Mouse (Mus musculus) right cerebral cortex, postnatal 10 days (tissue): ENCODE measurements around the gene Ptprd.
"Not testable (repeated sequence)": the region's sequence is repeated elsewhere in the genome, so short reads cannot be mapped to it uniquely, and the experiment has no call there.

Experiments used
- DNase-seq, 2 experiments: peaks; one replicate each; pipeline ENCODE4 v3.0.0; 2021; ENCODE audit warnings: low spot score in 2 of 2

Gene Ptprd

DNA sequence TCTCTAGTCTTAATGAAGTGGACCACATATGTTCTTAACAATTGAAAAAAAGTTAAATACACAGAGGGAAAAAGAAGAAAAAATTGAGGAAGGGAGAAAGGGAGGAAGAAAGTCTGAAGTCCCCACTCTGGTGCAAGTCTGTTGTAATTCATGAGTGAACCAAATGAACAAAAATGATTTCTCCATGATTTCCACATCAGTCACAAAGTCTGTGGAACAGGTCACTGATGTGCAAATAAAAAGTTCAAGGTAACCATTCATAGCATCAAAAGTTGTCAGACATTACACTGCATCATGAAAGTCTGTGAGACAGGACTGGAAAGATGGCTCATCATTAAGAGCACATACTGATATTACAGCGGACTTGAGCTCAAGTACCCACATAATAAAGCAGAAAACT is 1996.6 kb downstream of the Ptprd start:
- DNase-seq = no peak

DNA sequence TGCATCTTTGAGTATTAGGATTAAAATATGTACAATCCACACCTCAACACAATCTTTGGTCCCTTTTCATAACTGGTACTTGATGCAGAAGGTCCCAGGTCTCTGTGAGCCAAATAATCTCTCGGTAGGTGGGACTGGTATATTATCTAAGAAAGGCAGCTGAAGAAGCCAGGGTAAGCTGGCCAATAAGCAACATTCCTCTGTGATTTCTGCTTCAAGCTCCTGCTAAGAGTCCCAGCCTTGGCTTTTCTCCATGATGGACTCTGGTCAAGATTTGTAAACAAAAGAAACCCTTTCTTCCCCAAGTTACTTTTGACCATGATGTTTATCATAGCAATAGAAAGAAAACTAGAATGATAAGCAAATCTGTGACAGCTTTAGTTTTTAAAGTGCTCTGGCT is 2012.4 kb downstream of the Ptprd start:
- no peak for DNase-seq

DNA sequence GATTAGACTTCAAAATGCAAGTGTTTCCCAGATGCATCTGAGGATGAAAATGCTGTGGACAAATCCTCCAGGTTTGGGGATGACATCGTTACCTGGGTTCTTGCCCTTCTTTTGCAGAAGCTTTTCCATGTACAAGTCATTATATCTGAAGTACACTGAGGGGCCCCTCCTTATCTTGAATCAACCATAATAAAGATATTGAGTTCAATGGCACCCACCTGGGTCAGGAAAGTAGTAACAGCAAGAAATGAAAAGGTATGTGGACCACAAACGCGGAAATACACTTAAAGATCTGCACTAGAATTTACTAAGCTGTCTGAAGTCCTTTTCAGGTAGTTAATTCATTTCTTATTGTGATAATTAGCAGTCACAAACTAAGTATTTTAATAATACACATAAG is 2017.0 kb downstream of the Ptprd start:
- no peak for DNase-seq

GRCm38 (mm10) chr4:76193496-76193895 is 2018.3 kb downstream of the Ptprd start:
- no peak for DNase-seq

DNA sequence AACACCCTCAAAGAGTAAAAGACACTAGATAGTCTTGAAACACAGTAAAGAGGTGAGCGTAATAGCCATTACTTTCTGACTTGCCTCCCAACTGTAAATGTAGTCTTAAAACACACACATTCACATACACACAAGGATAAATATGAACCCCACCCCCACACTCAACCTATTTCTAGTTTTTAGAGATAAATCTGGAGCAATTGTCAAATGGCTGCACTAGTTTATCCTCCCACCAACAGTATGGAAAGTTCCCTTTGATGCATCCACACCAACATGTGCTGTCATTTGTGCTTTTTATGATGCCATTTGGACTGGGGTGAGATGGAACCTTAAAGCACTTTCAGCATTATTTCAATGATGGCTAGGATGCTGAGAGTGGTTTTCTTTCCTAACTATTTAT is 2019.7 kb downstream of the Ptprd start:
- no peak for DNase-seq

DNA sequence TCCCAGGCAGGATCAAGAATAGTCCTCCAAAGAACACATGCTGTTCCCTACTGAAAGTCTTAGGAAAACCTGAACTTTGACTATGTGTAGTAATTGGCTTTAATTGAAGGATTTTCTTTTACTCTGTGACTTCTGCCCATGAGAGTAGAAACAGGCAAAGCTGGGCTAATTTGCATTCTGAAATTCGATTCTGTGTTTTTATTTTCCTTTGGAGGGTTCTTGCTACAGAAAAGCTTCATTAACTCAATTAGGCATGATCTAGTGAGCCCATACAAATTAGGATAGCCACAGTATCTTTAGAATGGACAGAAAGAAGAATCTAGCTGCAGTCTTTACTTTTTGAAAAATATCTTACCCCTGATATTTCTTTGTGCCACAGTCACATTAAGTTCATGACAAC is 2021.0 kb downstream of the Ptprd start:
- no peak for DNase-seq

GRCm38 (mm10) chr4:76183095-76183494 is 2028.7 kb downstream of the Ptprd start:
- DNase-seq = no peak

GRCm38 (mm10) chr4:76179497-76179896 is 2032.3 kb downstream of the Ptprd start:
- no peak for DNase-seq

DNA sequence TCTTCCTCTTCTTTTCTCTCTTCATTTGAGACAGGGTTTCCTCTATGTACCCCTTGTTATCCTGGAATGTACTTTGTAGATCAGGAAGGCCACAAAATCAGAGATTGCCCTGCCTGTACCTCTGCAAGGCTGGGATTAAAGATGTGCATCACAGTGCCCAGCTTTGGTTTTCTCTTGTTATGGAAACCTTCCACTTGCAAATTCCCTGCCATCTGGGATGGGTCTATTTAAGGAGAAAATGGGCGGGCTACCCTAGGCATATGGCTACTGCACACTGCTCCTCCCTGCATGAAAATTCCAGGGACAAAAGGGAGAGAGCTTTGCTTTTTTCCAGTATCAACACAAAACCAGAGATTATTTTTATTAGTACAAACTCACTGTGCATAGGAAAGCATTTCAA is 2036.7 kb downstream of the Ptprd start:
- DNase-seq = peak; percentile 41 to 61

GRCm38 (mm10) chr4:76155750-76156149 is 2056.0 kb downstream of the Ptprd start:
- no peak for DNase-seq

DNA sequence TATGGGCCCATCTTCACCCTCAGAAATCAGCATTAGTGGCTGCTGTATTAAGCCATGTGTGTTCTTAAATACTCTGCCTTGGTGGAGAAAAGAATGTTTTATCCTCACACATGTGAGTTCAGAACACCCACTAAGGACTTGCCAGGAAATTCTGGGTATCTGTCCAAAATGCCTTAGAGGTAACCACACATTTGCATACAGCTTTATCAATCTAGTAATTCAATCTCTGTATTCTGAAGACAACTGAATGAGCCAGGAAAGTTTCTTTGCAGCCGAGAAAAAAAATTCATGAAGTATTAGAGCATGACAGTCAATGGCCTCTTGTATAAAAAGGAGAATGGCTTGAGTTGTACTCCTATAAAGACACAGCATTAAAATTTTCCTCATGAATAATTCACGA is 2057.6 kb downstream of the Ptprd start:
- no peak for DNase-seq

GRCm38 (mm10) chr4:76144925-76145324 is 2066.8 kb downstream of the Ptprd start:
- DNase-seq = no peak

DNA sequence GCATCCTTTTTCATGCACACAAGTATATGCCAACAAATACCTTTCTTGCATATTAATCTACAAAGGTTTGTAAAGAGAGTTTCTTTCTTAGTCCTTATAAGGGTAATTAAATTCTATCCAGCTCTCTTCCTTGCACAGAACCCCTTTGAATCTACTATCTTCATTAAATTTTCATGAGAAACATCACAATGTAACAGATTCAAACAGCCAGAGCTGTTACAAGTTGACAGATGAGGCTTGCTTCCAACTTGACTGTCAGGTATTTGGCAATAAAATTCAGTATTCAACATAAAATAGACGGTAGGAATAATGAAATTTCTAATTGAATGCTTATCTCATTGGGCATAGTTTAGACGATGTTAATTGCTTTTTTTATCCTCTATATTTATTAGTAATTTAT is 2067.4 kb downstream of the Ptprd start:
- DNase-seq = no peak

- no peak for DNase-seq
These were observed 2073.9 kb downstream of the Ptprd start for GRCm38 (mm10) chr4:76137901-76138300.

DNA sequence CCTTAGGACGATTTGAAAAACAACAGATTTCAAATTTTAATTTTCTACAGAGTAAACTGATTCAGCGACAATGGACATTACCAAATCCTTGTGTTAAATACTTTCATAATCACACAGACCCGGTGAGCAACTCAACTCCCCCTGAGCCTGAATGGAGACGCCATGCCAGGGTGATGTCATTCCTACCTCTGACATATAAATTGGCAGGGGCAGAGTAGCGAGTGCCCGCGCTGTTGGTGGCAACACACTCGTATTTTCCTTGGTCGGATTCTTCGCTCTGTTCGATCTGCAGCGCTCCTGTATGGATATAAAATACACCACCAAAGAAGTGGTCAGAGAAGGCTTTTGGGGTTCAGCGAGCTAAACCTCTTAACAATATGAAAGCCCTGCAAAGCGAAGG is 2075.1 kb downstream of the Ptprd start:
- DNase-seq = no peak

- DNase-seq = no peak
These were observed 2119.9 kb downstream of the Ptprd start for GRCm38 (mm10) chr4:76091845-76092244.

- no peak for DNase-seq
These were observed 2121.9 kb downstream of the Ptprd start for GRCm38 (mm10) chr4:76089866-76090265.

- no peak for DNase-seq
These were observed 2135.7 kb downstream of the Ptprd start for GRCm38 (mm10) chr4:76076051-76076450.

- DNase-seq = no peak
These were observed 2138.5 kb downstream of the Ptprd start for GRCm38 (mm10) chr4:76073286-76073685.

- no peak for DNase-seq
These were observed 2140.0 kb downstream of the Ptprd start for GRCm38 (mm10) chr4:76071720-76072119.

GRCm38 (mm10) chr4:76056836-76057235 is 2154.9 kb downstream of the Ptprd start:
- DNase-seq = no peak

DNA sequence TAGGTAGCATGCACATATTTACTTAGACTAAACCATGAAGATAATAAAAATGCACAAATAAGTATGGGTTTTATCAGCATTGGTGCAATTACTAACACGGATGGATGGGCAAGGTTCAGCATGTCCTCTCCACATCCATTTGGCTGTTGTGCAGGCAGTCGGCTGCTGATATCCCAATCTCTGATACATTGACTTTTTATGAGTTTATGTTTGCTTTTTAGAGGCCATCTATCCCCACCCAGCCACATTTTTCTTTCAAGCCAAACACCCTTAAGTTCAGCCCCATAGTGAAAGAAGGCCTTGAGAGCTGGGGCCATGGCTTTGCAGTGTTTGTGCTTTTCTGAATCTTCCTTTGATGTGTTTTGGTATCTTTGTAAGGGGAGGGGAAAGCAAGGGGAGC is 2166.1 kb downstream of the Ptprd start:
- no peak for DNase-seq

- no peak for DNase-seq
These were observed 2167.0 kb downstream of the Ptprd start for GRCm38 (mm10) chr4:76044802-76045201.

GRCm38 (mm10) chr4:76037178-76037577 is 2174.6 kb downstream of the Ptprd start:
- not testable (repeated sequence) for DNase-seq
